Mouse (Mus musculus): ENCODE results near the gene Tmem230.

- no peak for TF ChIP-seq CTCF (IDR thresholded peaks at IDR 0.05; ENCODE audit: low read depth, low read length)
- no peak for TF ChIP-seq POLR2A (IDR thresholded peaks at IDR 0.05; ENCODE audit: borderline replicate concordance, low read depth, low read length)
Observed at GRCm38 (mm10) chr2:132281560-132282452, 34.2 kb upstream of the Tmem230 start.
